Mouse (Mus musculus) forebrain, embryonic 15.5 days (tissue): ENCODE results near the gene Srsf3. TPM values are rescaled to one million over a fixed set of nuclear protein-coding genes. Genes with fewer than 3 reads are reported as not detected.

ENCODE experiments used
- ATAC-seq: fragments of 200-750 bp; cut with Nextera tagmentation; replicated peaks from 2 replicates; pipeline ENCODE4 v1.8.0; 2017; ENCODE audit warnings: mild to moderate bottlenecking, moderate TSS enrichment, moderate library complexity
- H3K27ac ChIP-seq: fragments of 300-500 bp; sonication (generic); replicated peaks from 2 replicates; pipeline ENCODE4 v1.5.1; 2015; ENCODE audit warnings: mild to moderate bottlenecking, inconsistent platforms
- H3K27me3 ChIP-seq: fragments of 300-500 bp; sonication (generic); 2 replicates; pipeline ENCODE4 v1.6.1; 2015; ENCODE audit warnings: inconsistent platforms
- H3K36me3 ChIP-seq: fragments of 300-500 bp; sonication (generic); 2 replicates; pipeline ENCODE4 v1.6.1; 2015; ENCODE audit warnings: mild to moderate bottlenecking, inconsistent platforms
- H3K4me1 ChIP-seq: fragments of 300-500 bp; sonication (generic); 2 replicates; pipeline ENCODE4 v1.6.1; 2015; ENCODE audit warnings: inconsistent platforms
- H3K4me2 ChIP-seq: fragments of 300-500 bp; sonication (generic); replicated peaks from 2 replicates; pipeline ENCODE4 v1.6.1; 2015; ENCODE audit warnings: mild to moderate bottlenecking, inconsistent platforms
- H3K4me3 ChIP-seq: fragments of 300-500 bp; sonication (generic); 2 replicates; pipeline ENCODE4 v1.5.1; 2015; ENCODE audit warnings: mild to moderate bottlenecking, inconsistent platforms
- H3K9ac ChIP-seq: fragments of 300-500 bp; sonication (generic); replicated peaks from 2 replicates; pipeline ENCODE4 v1.6.1; 2015; ENCODE audit warnings: mild to moderate bottlenecking, inconsistent platforms
- H3K9me3 ChIP-seq: fragments of 300-500 bp; sonication (generic); 2 replicates; pipeline ENCODE4 v1.6.1; 2016; ENCODE audit warnings: inconsistent platforms
- WGBS: fragments of 180-500 bp; shearing (Covaris S2); methylation state at CpG from one replicate; pipeline ENCODE4 v1.1.7; 2015; ENCODE audit warnings: mixed read lengths; 5-methylcytosine and 5-hydroxymethylcytosine counted together
- polyA plus RNA-seq: library from polyadenylated mRNA; unstranded; fragments of >200 nt; fragmentation: Nextera tagmentation; extraction: Ambion mirVana; gene quantifications from 2 replicates; pipeline ENCODE4 v1.2.1, GENCODE M21; 2015

Gene Srsf3
- polyA plus RNA-seq, 1 experiment from 2014 or later = 620 TPM

- peaks cover 20% of the 10 kb centered on the region for H3K36me3 ChIP-seq
- ATAC-seq = no peak
- H3K27ac ChIP-seq = no peak overlapping the region
- WGBS = 80% methylated on average over 1 of the region's 1 CpGs
- no peak overlapping the region for H3K4me3 ChIP-seq
- H3K9me3 ChIP-seq = no peaks in the 10 kb centered on the region
- no peaks in the 10 kb centered on the region for H3K27me3 ChIP-seq
- no peak overlapping the region for H3K4me2 ChIP-seq
- H3K4me1 ChIP-seq = peaks cover 29% of the 10 kb centered on the region
- H3K9ac ChIP-seq = no peak overlapping the region
Measured at GRCm38 (mm10) chr17:29003740-29004139, 28.7 kb upstream of the Srsf3 start.

DNA sequence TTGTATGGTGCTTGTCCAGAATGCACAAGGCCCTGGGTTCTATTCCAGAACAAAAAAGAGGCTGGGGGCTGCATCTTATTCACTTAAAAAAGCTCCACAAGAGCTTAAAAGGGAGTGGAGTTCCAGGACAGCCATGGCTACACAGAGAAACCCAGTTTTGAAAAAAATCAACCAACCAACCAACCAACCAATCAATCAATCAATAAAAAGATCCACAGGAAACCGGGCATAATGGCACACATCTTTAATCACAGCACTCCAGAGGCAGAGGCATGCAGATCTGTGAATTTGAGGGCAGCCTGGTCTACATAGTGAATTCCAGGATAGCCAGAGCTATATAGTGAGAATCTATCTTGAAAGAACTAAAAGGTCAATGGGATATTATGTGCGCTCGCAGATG, 27.4 kb upstream of the Srsf3 start:
- Histone ChIP-seq H3K36me3 (peaks cover 10% of the 10 kb centered on the region), H3K4me1 (peaks cover 29% of the 10 kb centered on the region), H3K9ac (no peak overlapping the region), H3K9me3 (no peaks in the 10 kb centered on the region), H3K4me2 (peak overlapping the region; percentile 51; the same call in 1 of the 2 replicates), H3K27me3 (no peaks in the 10 kb centered on the region), H3K27ac (no peak overlapping the region), H3K4me3 (no peak overlapping the region)
- no peak for ATAC-seq
- whole genome bisulfite sequencing = 94% methylated on average over 3 of the region's 3 CpGs

DNA sequence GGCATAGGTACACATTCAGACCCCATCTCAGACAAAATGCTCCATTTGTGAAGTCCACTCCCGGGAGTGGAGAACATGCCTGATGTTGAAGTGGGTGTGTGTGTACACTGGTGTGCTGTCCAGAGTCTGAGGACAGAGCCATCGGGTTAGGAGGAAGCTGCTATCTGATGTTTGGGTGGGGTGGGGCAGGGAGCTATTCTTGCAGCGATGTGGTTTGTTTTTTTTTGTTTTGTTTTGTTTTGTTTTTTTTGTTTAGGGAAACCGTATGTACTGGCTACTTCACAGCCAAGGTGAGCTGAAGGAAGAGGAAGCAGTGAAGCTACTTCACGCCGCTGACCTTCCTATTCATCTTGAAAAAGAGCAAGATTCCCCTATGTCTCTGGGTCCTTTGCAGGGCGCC, 25.6 kb upstream of the Srsf3 start:
- no peaks in the 10 kb centered on the region for H3K27me3 ChIP-seq
- no peaks in the 10 kb centered on the region for H3K9me3 ChIP-seq
- H3K4me1 ChIP-seq = peaks cover 29% of the 10 kb centered on the region
- peak overlapping the region; percentile 91; the same call in 1 of the 2 replicates for H3K27ac ChIP-seq
- no peak for ATAC-seq
- H3K9ac ChIP-seq = peak overlapping the region; percentile 95
- 12% methylated on average over 7 of the region's 7 CpGs for WGBS
- no peaks in the 10 kb centered on the region for H3K36me3 ChIP-seq
- H3K4me2 ChIP-seq = peak overlapping the region; percentile 51
- H3K4me3 ChIP-seq = peak overlapping the region; percentile 83

DNA sequence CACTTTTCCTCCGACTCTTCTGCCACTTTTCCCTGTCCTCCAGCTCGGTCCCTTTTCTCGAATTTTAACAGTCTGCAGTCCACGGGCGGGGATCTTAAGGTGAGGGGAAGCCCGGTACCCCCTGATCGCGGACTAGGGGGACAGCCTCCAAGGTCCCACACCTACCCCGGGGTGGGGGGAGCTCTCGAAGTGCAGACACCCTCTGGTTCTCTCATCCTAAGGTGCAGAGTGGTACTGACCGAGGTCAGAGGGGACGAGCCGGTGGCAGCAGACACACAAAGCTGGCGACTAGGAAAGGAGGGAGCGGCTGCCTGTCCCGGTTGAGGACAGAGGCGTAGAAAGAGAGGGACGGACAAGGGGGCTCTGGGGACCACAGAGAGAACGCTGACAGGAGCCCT, 25.2 kb upstream of the Srsf3 start:
- peak; percentile 59 for ATAC-seq
- H3K36me3 ChIP-seq = no peaks in the 10 kb centered on the region
- H3K4me3 ChIP-seq = peak overlapping the region; percentile 83
- H3K27ac ChIP-seq = peak overlapping the region; percentile 91
- H3K9ac ChIP-seq = peak overlapping the region; percentile 95
- no peaks in the 10 kb centered on the region for H3K27me3 ChIP-seq
- H3K4me2 ChIP-seq = peak overlapping the region; percentile 51
- peaks cover 29% of the 10 kb centered on the region for H3K4me1 ChIP-seq
- WGBS = under 1% methylated on average over 19 of the region's 19 CpGs
- H3K9me3 ChIP-seq = no peaks in the 10 kb centered on the region

DNA sequence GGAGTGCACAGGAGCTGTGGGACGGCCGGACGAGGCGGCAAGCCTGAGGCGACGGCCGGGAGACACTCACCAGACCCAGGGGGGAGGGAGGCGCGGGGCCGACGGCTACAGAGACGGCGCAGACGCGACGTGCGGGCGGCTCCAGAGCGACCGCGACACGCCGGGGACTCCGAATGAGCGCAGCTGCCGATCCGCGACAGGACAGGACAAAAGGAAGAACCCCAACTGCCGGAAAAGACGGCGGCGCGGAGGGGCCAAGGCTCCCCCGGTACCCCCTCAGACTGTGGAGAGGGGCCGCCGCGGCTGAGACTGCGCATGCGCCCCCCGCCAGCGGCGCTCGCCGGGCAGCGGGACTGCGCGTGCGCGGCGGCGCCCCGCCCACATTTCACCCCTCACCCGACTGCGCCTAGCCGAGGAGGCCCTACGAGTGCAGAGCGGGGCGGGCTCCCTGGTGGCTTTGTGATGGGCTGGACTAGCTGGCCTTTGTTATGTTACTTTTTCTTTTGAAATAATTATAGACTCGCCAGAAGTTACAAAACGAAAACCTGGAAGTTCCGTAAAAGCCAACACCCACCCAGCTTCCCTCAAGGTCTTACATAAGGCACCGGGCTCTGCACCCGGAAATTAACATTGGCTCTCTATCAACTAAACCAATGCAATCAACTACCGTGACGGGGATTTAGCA, 24.6 kb upstream of the Srsf3 start, which contains the start of gene Stk38:
Gene Stk38, minus strand, starts transcription at position 355 of the 685 bp plus-strand sequence.
- Histone ChIP-seq H3K27ac (peak within 1 kb of the TSS; percentile 91), H3K4me3 (peak within 1 kb of the TSS; percentile 83), H3K4me2 (peak within 1 kb of the TSS; percentile 51), H3K36me3 (no peaks in the 10 kb centered on the region), H3K9ac (peak within 1 kb of the TSS; percentile 95), H3K4me1 (peaks cover 29% of the 10 kb centered on the region), H3K27me3 (no peaks in the 10 kb centered on the region), H3K9me3 (no peaks in the 10 kb centered on the region)
- ATAC-seq = peak; percentile 92
- under 1% methylated on average over 65 of the region's 65 CpGs for WGBS

GRCm38 (mm10) chr17:29008326-29008650, 24.1 kb upstream of the Srsf3 start:
- 12% methylated on average over 8 of the region's 8 CpGs for WGBS
- peak overlapping the region; percentile 47 for H3K4me2 ChIP-seq
- H3K4me3 ChIP-seq = peak overlapping the region; percentile 83
- H3K4me1 ChIP-seq = peaks cover 29% of the 10 kb centered on the region
- peak overlapping the region; percentile 91 for H3K27ac ChIP-seq
- no peaks in the 10 kb centered on the region for H3K36me3 ChIP-seq
- peak; percentile 11; the same call in 1 of the 2 replicates for ATAC-seq
- H3K9ac ChIP-seq = peak overlapping the region; percentile 95
- no peaks in the 10 kb centered on the region for H3K9me3 ChIP-seq
- H3K27me3 ChIP-seq = no peaks in the 10 kb centered on the region

DNA sequence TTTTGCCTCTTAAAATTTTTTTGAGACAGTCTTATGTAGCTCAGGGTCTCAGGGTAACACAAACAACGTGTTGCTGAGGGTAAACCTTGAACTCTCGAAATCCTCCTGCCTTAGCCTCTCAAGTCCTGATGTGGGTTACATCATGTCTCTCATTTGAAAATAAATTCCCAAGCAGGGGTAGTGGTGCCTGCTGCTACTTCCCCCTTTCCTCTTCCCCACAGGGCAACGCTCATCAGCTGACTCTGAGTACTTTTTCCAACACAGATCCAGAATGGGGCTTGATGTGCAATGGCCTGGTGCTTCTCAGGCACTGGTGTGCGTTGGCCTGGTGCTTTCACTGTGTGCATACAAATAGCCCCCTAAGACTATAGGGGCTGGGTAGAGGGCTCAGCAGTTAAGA, 23.2 kb upstream of the Srsf3 start:
- H3K9ac ChIP-seq = no peak overlapping the region
- H3K36me3 ChIP-seq = no peaks in the 10 kb centered on the region
- no peaks in the 10 kb centered on the region for H3K27me3 ChIP-seq
- WGBS = 88% methylated on average over 4 of the region's 4 CpGs
- no peak for ATAC-seq
- H3K9me3 ChIP-seq = no peaks in the 10 kb centered on the region
- no peak overlapping the region for H3K4me3 ChIP-seq
- no peak overlapping the region for H3K27ac ChIP-seq
- H3K4me1 ChIP-seq = peaks cover 24% of the 10 kb centered on the region
- H3K4me2 ChIP-seq = no peak overlapping the region

DNA sequence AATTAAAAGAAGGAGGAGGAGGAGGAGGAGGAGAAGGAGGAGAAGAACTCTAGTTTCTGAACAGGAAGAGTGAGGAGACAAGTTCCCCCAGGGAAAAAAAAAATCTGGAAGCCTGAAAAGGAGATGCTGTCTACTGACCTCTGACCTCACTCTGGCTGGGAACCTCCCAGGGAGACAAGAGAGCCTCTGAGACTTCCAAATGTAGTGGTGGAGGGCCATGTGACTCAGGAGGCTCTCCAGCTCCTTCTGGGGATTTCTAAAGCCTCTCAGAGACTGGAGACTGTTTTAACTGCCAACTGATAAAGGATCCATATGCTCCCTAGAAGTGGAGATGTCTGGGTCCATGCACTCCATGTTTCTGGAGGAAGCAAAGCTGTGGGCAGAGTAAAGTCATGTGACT, 18.2 kb upstream of the Srsf3 start:
- no peaks in the 10 kb centered on the region for H3K4me1 ChIP-seq
- no peak overlapping the region for H3K4me2 ChIP-seq
- H3K9ac ChIP-seq = no peak overlapping the region
- no peak overlapping the region for H3K27ac ChIP-seq
- no peaks in the 10 kb centered on the region for H3K9me3 ChIP-seq
- H3K36me3 ChIP-seq = no peaks in the 10 kb centered on the region
- ATAC-seq = no peak
- no peaks in the 10 kb centered on the region for H3K27me3 ChIP-seq
- no peak overlapping the region for H3K4me3 ChIP-seq

DNA sequence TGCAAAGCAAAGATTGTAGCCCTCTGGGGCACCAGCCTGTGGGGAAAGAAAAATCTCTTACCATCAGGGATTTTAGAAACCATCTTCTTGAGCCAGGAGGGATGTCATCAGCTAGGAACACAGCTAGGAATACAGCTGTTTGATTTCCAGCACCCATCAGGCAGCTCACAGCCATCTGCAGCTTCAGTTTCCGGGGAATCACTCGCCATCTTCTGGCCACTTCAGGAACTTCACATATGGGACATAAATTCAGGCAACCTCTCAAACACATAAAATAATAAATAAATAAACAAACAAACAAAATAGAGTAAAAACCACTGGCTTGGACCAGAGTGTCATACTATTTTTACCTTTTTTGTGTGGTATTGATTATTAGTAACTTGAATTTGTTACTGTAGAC, 16.8 kb upstream of the Srsf3 start:
- Histone ChIP-seq H3K4me3 (no peak overlapping the region), H3K9me3 (no peaks in the 10 kb centered on the region), H3K36me3 (no peaks in the 10 kb centered on the region), H3K27ac (no peak overlapping the region), H3K27me3 (no peaks in the 10 kb centered on the region), H3K4me2 (no peak overlapping the region), H3K4me1 (no peaks in the 10 kb centered on the region), H3K9ac (no peak overlapping the region)
- WGBS = 23% methylated on average over 2 of the region's 2 CpGs
- no peak for ATAC-seq

- Histone ChIP-seq H3K27me3 (no peaks in the 10 kb centered on the region), H3K9me3 (no peaks in the 10 kb centered on the region), H3K27ac (no peak overlapping the region), H3K4me1 (no peaks in the 10 kb centered on the region), H3K4me2 (no peak overlapping the region), H3K9ac (no peak overlapping the region), H3K4me3 (no peak overlapping the region), H3K36me3 (no peaks in the 10 kb centered on the region)
- ATAC-seq = no peak
- 92% methylated on average over 4 of the region's 4 CpGs for WGBS
Measured at GRCm38 (mm10) chr17:29016705-29017104, 15.7 kb upstream of the Srsf3 start.

GRCm38 (mm10) chr17:29018292-29018984, 14.0 kb upstream of the Srsf3 start:
- Histone ChIP-seq H3K4me2 (no peak overlapping the region), H3K36me3 (no peaks in the 10 kb centered on the region), H3K4me1 (no peaks in the 10 kb centered on the region), H3K4me3 (no peak overlapping the region), H3K9ac (no peak overlapping the region), H3K9me3 (no peaks in the 10 kb centered on the region), H3K27ac (no peak overlapping the region), H3K27me3 (no peaks in the 10 kb centered on the region)
- WGBS = 49% methylated on average over 11 of the region's 11 CpGs
- ATAC-seq = no peak

- Histone ChIP-seq H3K27me3 (no peaks in the 10 kb centered on the region), H3K9ac (no peak overlapping the region), H3K4me1 (0 out of 2 replicates have a peak, but pooled peaks cover 3% of the 10 kb centered on the region), H3K4me2 (no peak overlapping the region), H3K4me3 (no peak overlapping the region), H3K27ac (no peak overlapping the region), H3K36me3 (no peaks in the 10 kb centered on the region), H3K9me3 (no peaks in the 10 kb centered on the region)
- ATAC-seq = no peak
- 89% methylated on average over 7 of the region's 7 CpGs for WGBS
Measured at GRCm38 (mm10) chr17:29019391-29019790, 13.0 kb upstream of the Srsf3 start.
